9 mouse cellular contexts compared by ENCODE assay signal in the genomic region with DNA sequence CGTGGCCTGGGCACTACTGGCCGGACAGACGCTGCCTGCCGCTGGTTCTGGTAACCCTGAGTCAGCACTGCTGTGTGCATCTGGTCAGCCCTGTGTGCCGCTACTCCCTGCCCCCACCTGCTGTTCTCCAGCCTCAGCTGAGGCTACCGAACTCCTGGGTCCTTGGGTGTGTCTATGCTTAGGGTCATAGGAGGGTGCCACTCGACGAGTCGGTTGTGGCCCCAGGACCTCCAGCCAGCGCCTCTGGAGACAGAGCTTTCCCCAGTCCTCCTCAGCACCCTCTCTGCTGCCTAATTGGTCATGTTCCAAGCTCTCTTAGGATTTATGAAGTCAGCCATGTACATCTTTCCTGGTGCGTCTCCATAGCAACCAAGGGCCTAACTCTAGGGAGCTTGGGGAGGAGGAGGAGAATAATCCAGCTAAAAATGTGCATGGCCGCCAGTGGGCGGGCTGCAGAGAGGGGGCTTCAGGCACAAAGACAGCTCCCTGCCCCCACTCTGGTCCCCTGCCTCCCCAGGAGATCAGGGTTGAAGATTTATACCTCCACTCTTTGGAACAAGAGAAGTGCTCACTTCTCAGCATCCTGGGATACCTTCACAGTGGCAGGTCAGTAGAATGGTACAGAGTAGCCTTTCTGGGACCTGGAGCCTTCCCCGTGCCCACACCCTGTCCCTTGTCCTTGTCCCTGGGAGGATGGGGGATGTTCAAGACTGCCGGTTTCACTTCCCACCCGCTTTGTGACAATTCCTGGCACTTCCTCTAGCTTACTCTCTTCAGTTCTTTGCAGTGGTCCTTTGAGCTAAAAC. TPM values are rescaled to one million over a fixed set of nuclear protein-coding genes. Genes with fewer than 3 reads are reported as not detected.
DNase-seq lines count a peak whose midpoint lies in the region; ATAC-seq and TF ChIP-seq lines count a peak whose summit lies in the region.
"Had no signal": no experiment of that assay in that cellular context is flagged by ENCODE, and none has a peak within 500 bp of the region (broad histone marks: within the 10 kb centered on the region; RNA-seq: fewer than 3 reads in every experiment).

No protein-coding gene starts in this region.

- 0 out of 2 replicates have a peak overlapping the region, but pooled peaks have one; percentile 16 for H3K4me2 ChIP-seq in hindbrain, embryonic 13.5 days
- H3K4me2 ChIP-seq in neural tube, embryonic 11.5 days (ENCODE audit: low read depth): no peak overlapping the region

- 81% methylated on average over 16 of the region's 16 CpGs for WGBS in liver, adult 2 months
- WGBS in forebrain, embryonic 10.5 days: 55% methylated on average over 16 of the region's 16 CpGs
- WGBS in hindbrain, embryonic 13.5 days: 41% methylated on average over 16 of the region's 16 CpGs
- 44% methylated on average over 16 of the region's 16 CpGs for WGBS in neural tube, embryonic 11.5 days

- peak; percentile 20 for DNase-seq in liver, adult 2 months (ENCODE audit: extremely low read depth, low read depth, low spot score)
- DNase-seq in liver: no peak
- peak; percentile 38 for DNase-seq in forebrain, embryonic 10.5 days (ENCODE audit: extremely low spot score, low spot score)
- DNase-seq in left cerebral cortex, postnatal 25 days (ENCODE audit: low spot score in 2 of 2): peak; percentile 82 to 95
- peak; percentile 62 for DNase-seq in neural tube, embryonic 11.5 days (ENCODE audit: low spot score)
- DNase-seq in spleen, adult 18-20 months: no peak
- DNase-seq in urinary bladder, adult 18-20 months (ENCODE audit: low spot score in 2 of 2): no peak

- no peak overlapping the region for H3K4me3 ChIP-seq in liver, adult 2 months (ENCODE audit: insufficient read depth, low read depth, low read length)
- H3K4me3 ChIP-seq in forebrain, embryonic 10.5 days: peak overlapping the region; percentile 4; the same call in 1 of the 2 replicates
- no peak overlapping the region for H3K4me3 ChIP-seq in hindbrain, embryonic 13.5 days
- H3K4me3 ChIP-seq in neural tube, embryonic 11.5 days (ENCODE audit: low read depth, low read length): no peak overlapping the region

- peak; percentile 55; the same call in 1 of the 2 replicates for ATAC-seq in hindbrain, embryonic 13.5 days (ENCODE audit: low FRiP score)
- ATAC-seq in neural tube, embryonic 11.5 days (ENCODE audit: insufficient read depth, low FRiP score, low TSS enrichment): peak; percentile 58

- H3K36me3 ChIP-seq in liver, adult 2 months (ENCODE audit: control insufficient read depth, insufficient read depth, low read length): no peaks in the 10 kb centered on the region
- no peaks in the 10 kb centered on the region for H3K36me3 ChIP-seq in forebrain, embryonic 10.5 days (replicated peaks)
- no peaks in the 10 kb centered on the region for H3K36me3 ChIP-seq in hindbrain, embryonic 13.5 days
- no peaks in the 10 kb centered on the region for H3K36me3 ChIP-seq in neural tube, embryonic 11.5 days (ENCODE audit: control insufficient read depth, insufficient read depth, low read length)

- no peaks in the 10 kb centered on the region for H3K27me3 ChIP-seq in liver, adult 2 months (ENCODE audit: control insufficient read depth, insufficient read depth, low read length)
- H3K27me3 ChIP-seq in forebrain, embryonic 10.5 days (ENCODE audit: poor library complexity, severe bottlenecking): no peaks in the 10 kb centered on the region
- H3K27me3 ChIP-seq in hindbrain, embryonic 13.5 days: no peaks in the 10 kb centered on the region
- H3K27me3 ChIP-seq in neural tube, embryonic 11.5 days (ENCODE audit: control insufficient read depth, insufficient read depth, low read length): no peaks in the 10 kb centered on the region

- intact Hi-C loops in left cerebral cortex, postnatal 25 days (cut with DNase I): loop anchor here (5.0 kb wide), 2 partner anchors 49 to 154 kb away; a partner anchor contains a TSS

- peaks cover 12% of the 10 kb centered on the region for H3K4me1 ChIP-seq in liver, adult 2 months (ENCODE audit: control insufficient read depth, insufficient read depth, low read length)
- peaks cover 58% of the 10 kb centered on the region for H3K4me1 ChIP-seq in forebrain, embryonic 10.5 days
- peaks cover 54% of the 10 kb centered on the region for H3K4me1 ChIP-seq in hindbrain, embryonic 13.5 days (replicated peaks)
- H3K4me1 ChIP-seq in neural tube, embryonic 11.5 days (ENCODE audit: control insufficient read depth, insufficient read depth, low read length): peaks cover 32% of the 10 kb centered on the region

- no peaks in the 10 kb centered on the region for H3K79me2 ChIP-seq in liver, adult 2 months (ENCODE audit: control insufficient read depth, insufficient read depth, low read length)

- no peak for TF ChIP-seq POLR2A in liver, adult 2 months (IDR thresholded peaks at IDR 0.05; ENCODE audit: extremely low read depth, insufficient read depth, low read length)

- H3K9me3 ChIP-seq in forebrain, embryonic 10.5 days: no peaks in the 10 kb centered on the region
- no peaks in the 10 kb centered on the region for H3K9me3 ChIP-seq in hindbrain, embryonic 13.5 days
- H3K9me3 ChIP-seq in neural tube, embryonic 11.5 days (ENCODE audit: control insufficient read depth, low read length): no peaks in the 10 kb centered on the region

- TF ChIP-seq CTCF in liver, adult 2 months (IDR thresholded peaks at IDR 0.05; ENCODE audit: low read depth, low read length): no peak

- no peak overlapping the region for H3K9ac ChIP-seq in liver, adult 2 months (ENCODE audit: low read depth, low read length)
- peak overlapping the region; percentile 35; the same call in 1 of the 2 replicates for H3K9ac ChIP-seq in hindbrain, embryonic 13.5 days
- 0 out of 2 replicates have a peak overlapping the region, but pooled peaks have one; percentile 18 for H3K9ac ChIP-seq in neural tube, embryonic 11.5 days (ENCODE audit: low read length)

- no peak overlapping the region for H3K27ac ChIP-seq in liver, adult 2 months (replicated peaks; ENCODE audit: insufficient read depth, low read depth, low read length)
- peak overlapping the region; percentile 85 for H3K27ac ChIP-seq in forebrain, embryonic 10.5 days
- peak overlapping the region; percentile 82 for H3K27ac ChIP-seq in hindbrain, embryonic 13.5 days
- peak overlapping the region; percentile 24 for H3K27ac ChIP-seq in neural tube, embryonic 11.5 days (ENCODE audit: low read depth, low read length)

RNA-seq across cellular contexts. Expression of a gene that starts 49.0 kb away (rescaled TPM):
- total RNA-seq in liver, adult 2 months (2014; rRNA removed): not detected in 2 replicates
- polyA plus RNA-seq in liver, adult 2 months (2012; rRNA removed): not detected in 2 replicates
- not detected in 2 replicates for polyA plus RNA-seq in forebrain, embryonic 10.5 days (2016; fragmentation: Nextera tagmentation; extraction: Ambion mirVana)
- not detected in 2 replicates for polyA plus RNA-seq in hindbrain, embryonic 13.5 days (2015; fragmentation: Nextera tagmentation; extraction: Ambion mirVana)
- total RNA-seq in left cerebral cortex, postnatal 25 days (2021): under 1 TPM in 1 of 2 experiments, not detected in 1; 0.62 TPM
- polyA plus RNA-seq in neural tube, embryonic 11.5 days (2014; fragmentation: Nextera tagmentation; extraction: Ambion mirVana): 0.39 TPM in 1 of 2 replicates, not detected in the other
- polyA plus RNA-seq: large intestine, adult 2 months had no signal

Comparison
In these comparisons a context has a peak if more than half of its experiments do, and no peak if none do; other contexts are left out.
1. DNase-seq: peak in liver, adult 2 months (single experiment), forebrain, embryonic 10.5 days (single experiment), left cerebral cortex, postnatal 25 days (2 of 2) and neural tube, embryonic 11.5 days (single experiment); none in liver (single experiment), spleen, adult 18-20 months (0 of 2) and urinary bladder, adult 18-20 months (0 of 2).